Mouse (Mus musculus): ENCODE data around the gene Shprh. TPM values are rescaled to one million over a fixed set of nuclear protein-coding genes. Genes with fewer than 3 reads are reported as not detected.
"Not testable (repeated sequence)": the region's sequence is repeated elsewhere in the genome, so short reads cannot be mapped to it uniquely, and the experiment has no call there.

Gene Shprh
- polyA plus RNA-seq, 1 experiment from 2014 or later, result 3.9 TPM

DNA sequence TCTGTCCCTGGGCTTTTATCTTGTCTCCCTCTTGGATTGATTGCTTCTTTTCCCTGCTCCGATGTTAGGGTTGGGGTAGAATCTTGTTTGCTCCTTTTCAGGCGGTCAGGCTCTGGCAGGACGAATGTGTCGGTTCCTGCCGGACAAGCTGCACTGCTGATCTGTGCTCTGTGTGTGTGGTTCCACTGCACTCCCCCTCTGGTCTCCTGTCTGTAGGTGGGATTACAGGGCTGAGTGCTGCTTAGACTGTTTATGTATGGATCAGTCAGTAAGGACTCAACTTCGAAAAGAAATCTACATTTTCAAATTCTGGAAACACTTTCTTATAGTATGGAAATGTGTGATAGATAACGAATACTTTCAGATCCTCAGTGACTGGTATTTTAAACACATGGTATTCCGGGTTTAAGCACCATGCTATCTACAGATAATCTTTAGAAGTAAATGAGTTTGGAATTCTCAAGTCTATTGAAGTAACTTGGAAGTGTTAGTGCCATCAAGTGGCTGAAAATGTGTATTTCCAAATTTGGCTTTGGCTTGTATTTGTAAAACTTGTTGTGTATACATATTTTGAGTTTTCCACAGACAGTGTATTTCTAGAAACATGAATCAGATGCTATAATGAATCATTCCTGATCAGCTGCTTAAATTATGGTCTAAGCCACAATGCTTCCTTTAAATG, 26.7 kb downstream of the Shprh start:
- Histone ChIP-seq H3K27me3 (no peaks in the 10 kb centered on the region), H3K27ac (no peak overlapping the region), H3K4me3 (replicated peaks) (no peak overlapping the region), H3K9me3 (replicated peaks) (no peaks in the 10 kb centered on the region), H3K36me3 (peaks cover 61% of the 10 kb centered on the region), H3K4me2 (no peak overlapping the region), H3K4me1 (replicated peaks) (no peaks in the 10 kb centered on the region), H3K9ac (no peak overlapping the region)
- WGBS (ENCODE audit: insufficient replicate concordance), result 82% methylated on average over 8 of the region's 8 CpGs
- DNase-seq, result no peak
- no peak for ATAC-seq (ENCODE audit: low read depth)

DNA sequence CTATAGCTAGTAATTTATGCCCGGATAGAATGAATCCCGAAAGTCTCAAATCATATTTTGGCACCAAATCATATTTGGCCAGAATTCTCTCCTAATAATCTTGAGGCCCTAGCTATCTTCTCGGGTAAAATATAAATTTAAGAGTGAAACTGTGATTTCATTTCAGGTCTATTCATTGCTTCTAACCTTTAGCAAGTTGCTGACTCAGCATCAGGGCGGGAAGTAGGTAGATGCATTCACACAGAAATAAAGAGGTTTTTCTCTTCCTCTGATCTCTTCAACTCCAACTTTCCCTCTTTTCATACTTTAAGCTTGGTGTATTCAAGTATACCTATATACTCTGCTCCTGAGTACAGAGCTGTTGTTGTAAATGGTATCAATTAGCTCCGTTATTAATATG, 30.9 kb downstream of the Shprh start:
- H3K4me1 ChIP-seq (replicated peaks), result no peaks in the 10 kb centered on the region
- H3K36me3 ChIP-seq, result peaks cover 62% of the 10 kb centered on the region

DNA sequence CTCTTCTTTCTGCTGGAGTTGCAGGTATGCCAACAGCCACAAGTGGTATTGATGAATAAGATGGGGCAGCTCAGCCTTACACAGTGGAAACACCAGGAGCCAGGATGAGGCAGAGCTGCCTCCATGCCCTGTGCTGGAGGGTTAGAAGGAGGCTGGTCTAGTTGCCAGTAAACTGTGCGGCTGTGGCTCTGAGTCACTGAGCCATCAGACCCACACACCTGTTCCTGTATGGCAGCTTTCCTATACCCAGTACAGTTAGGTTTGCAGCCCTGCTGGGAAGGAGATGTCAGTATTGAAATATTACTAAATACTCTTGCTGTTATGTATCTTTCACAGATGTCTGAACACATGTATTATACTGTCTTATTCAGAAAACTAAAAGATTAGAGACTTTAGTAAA, 48.1 kb downstream of the Shprh start:
- no peak for ATAC-seq (ENCODE audit: low read depth)

More for the DNA sequence above, 30.9 kb downstream of the Shprh start:
- no peak overlapping the region for H3K4me3 ChIP-seq (replicated peaks)
- H3K27ac ChIP-seq, result no peak overlapping the region
- no peak overlapping the region for H3K4me2 ChIP-seq
- no peak overlapping the region for H3K9ac ChIP-seq
- DNase-seq (no peak), ATAC-seq (ENCODE audit: low read depth) (no peak)
- H3K27me3 ChIP-seq, result no peaks in the 10 kb centered on the region
- H3K9me3 ChIP-seq (replicated peaks), result no peaks in the 10 kb centered on the region
- 83% methylated on average over 5 of the region's 5 CpGs for WGBS (ENCODE audit: insufficient replicate concordance)

DNA sequence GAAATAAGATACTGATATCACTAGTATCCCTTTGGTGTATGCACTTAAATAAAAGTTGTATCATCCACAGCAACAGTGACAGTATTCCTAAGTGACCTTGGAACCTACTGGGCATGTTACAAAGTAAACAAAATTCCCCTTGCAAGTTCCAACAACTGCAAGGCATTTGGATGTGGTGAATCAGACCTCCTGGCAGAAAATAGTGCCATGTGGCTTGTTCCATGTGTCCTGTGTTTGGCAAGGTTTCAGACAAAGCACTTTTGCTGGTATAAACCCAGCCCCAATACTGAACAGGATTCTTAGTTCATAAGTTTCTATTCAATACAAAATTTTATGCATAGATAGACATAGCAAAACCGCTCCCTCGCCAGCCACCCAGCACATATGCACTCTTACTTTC, 49.1 kb downstream of the Shprh start:
- Histone ChIP-seq H3K36me3 (peaks cover 52% of the 10 kb centered on the region), H3K4me1 (replicated peaks) (no peaks in the 10 kb centered on the region; the same call in 1 of the 2 replicates), H3K27me3 (no peaks in the 10 kb centered on the region), H3K9me3 (replicated peaks) (no peaks in the 10 kb centered on the region), H3K9ac (no peak overlapping the region), H3K4me3 (replicated peaks) (no peak overlapping the region), H3K27ac (no peak overlapping the region), H3K4me2 (no peak overlapping the region)
- DNase-seq (no peak), ATAC-seq (ENCODE audit: low read depth) (no peak)
- WGBS (ENCODE audit: insufficient replicate concordance), result 91% methylated on average over 2 of the region's 2 CpGs

More for the DNA sequence above, 48.1 kb downstream of the Shprh start:
- no peak overlapping the region for H3K4me3 ChIP-seq (replicated peaks)
- no peaks in the 10 kb centered on the region for H3K27me3 ChIP-seq
- H3K36me3 ChIP-seq, result peaks cover 46% of the 10 kb centered on the region
- 78% methylated on average over 1 of the region's 1 CpGs for WGBS (ENCODE audit: insufficient replicate concordance)
- DNase-seq, result no peak
- H3K27ac ChIP-seq, result no peak overlapping the region
- H3K9ac ChIP-seq, result no peak overlapping the region
- H3K9me3 ChIP-seq (replicated peaks), result no peaks in the 10 kb centered on the region
- H3K4me1 ChIP-seq (replicated peaks), result no peaks in the 10 kb centered on the region; the same call in 1 of the 2 replicates
- no peak overlapping the region for H3K4me2 ChIP-seq

DNA sequence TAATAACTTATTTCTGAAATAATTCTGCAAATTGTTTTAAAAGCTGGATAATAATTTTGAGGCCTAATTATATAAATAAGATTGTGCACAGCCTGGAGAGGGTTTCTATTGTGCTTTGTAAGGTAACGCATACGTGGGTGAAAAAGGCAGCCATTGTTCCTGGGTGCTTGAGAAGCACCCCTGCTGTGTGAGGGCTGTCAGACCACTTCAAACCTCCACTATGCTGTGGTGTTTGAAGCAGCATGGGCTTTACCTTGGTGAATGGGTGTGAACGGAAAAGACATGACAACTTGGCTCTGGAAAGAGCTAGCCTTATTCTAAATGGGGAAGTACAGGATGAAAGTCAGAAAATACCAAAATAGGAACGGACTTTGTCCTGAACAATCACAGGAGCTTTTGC, 50.8 kb downstream of the Shprh start:
- Histone ChIP-seq H3K9me3 (replicated peaks) (no peaks in the 10 kb centered on the region), H3K4me1 (replicated peaks) (no peaks in the 10 kb centered on the region; the same call in 1 of the 2 replicates), H3K27me3 (no peaks in the 10 kb centered on the region), H3K4me2 (no peak overlapping the region), H3K4me3 (replicated peaks) (no peak overlapping the region), H3K27ac (no peak overlapping the region), H3K36me3 (peaks cover 42% of the 10 kb centered on the region), H3K9ac (no peak overlapping the region)
- WGBS (ENCODE audit: insufficient replicate concordance), result 76% methylated on average over 4 of the region's 4 CpGs
- DNase-seq, result no peak
- no peak for ATAC-seq (ENCODE audit: low read depth)

DNA sequence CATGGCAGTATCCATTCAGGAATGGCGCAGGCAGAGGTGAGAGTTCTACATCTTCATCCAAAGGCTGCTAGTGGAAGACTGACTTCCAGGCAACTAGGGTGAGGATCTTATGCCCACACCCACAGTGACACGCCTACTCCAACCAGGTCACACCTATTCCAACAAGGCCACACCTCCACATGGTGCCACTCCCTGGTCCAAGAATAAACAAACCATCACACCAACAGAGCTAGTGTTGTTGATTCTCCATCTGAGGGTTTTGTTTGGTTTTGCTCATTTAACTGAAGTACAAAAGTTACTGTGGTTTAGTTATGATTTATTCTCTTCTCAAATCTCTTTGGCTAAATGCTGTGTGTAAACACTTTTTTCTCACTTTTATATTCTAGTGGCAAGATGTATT, 56.7 kb downstream of the Shprh start:
- not testable (repeated sequence) for H3K9ac ChIP-seq; H3K4me1 ChIP-seq (replicated peaks); H3K4me2 ChIP-seq; H3K9me3 ChIP-seq (replicated peaks); H3K4me3 ChIP-seq (replicated peaks); H3K27me3 ChIP-seq; H3K27ac ChIP-seq; DNase-seq
- ATAC-seq (ENCODE audit: low read depth), result peak; percentile 76
- WGBS (ENCODE audit: insufficient replicate concordance), result 80% methylated on average over 2 of the region's 2 CpGs
- H3K36me3 ChIP-seq, result peaks cover 43% of the 10 kb centered on the region

DNA sequence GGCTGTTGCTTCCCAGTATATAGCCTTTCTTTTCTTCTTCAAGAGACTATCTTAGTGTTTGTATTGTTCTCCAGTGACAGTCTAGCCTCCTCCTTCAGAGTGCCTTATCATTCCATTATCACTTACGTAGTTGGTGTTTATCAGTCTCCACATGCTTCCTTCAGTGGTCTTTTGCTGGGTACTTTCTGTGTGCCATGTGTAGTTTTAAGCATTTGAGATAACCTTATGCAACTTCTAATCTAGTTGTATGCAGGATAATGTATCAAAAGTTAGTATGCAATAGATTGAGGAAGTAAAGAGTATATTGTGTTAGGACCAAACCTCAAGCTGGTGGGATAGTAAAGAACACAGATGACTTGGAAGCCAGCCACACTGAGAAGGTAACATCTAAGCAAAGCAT, 59.4 kb downstream of the Shprh start:
- Histone ChIP-seq H3K27me3 (no peaks in the 10 kb centered on the region), H3K4me2 (no peak overlapping the region), H3K4me3 (replicated peaks) (no peak overlapping the region), H3K9me3 (replicated peaks) (no peaks in the 10 kb centered on the region), H3K9ac (no peak overlapping the region), H3K4me1 (replicated peaks) (no peaks in the 10 kb centered on the region), H3K36me3 (peaks cover 40% of the 10 kb centered on the region), H3K27ac (no peak overlapping the region)
- WGBS (ENCODE audit: insufficient replicate concordance), result 16% methylated on average over 1 of the region's 1 CpGs
- ATAC-seq (ENCODE audit: low read depth) (peak; percentile 65; the same call in 1 of the 2 replicates), DNase-seq (no peak)

DNA sequence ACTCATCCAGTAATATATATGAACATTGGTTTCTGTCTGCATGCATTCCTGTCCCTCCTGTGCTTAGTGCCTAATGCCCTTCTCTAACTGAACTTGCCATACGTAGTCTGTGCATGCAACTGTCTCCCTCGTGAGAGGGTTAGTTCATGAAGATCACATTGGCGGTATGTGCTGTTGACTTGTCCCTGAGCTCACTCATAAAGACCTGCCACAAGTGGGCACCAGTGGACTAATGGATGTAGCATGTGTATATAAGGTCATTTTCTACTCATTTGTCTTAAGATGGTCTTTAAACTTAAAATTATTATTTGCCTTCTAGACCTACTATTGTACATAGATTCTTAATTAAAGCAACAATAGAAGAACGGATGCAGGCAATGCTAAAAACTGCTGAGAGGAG, 62.8 kb downstream of the Shprh start:
- no peaks in the 10 kb centered on the region for H3K27me3 ChIP-seq
- no peak overlapping the region for H3K4me2 ChIP-seq
- H3K4me1 ChIP-seq (replicated peaks), result no peaks in the 10 kb centered on the region
- DNase-seq (no peak), ATAC-seq (ENCODE audit: low read depth) (no peak)
- H3K4me3 ChIP-seq (replicated peaks), result no peak overlapping the region
- no peaks in the 10 kb centered on the region for H3K9me3 ChIP-seq (replicated peaks)
- no peak overlapping the region for H3K27ac ChIP-seq
- 79% methylated on average over 4 of the region's 4 CpGs for WGBS (ENCODE audit: insufficient replicate concordance)
- no peak overlapping the region for H3K9ac ChIP-seq
- H3K36me3 ChIP-seq, result peaks cover 38% of the 10 kb centered on the region

DNA sequence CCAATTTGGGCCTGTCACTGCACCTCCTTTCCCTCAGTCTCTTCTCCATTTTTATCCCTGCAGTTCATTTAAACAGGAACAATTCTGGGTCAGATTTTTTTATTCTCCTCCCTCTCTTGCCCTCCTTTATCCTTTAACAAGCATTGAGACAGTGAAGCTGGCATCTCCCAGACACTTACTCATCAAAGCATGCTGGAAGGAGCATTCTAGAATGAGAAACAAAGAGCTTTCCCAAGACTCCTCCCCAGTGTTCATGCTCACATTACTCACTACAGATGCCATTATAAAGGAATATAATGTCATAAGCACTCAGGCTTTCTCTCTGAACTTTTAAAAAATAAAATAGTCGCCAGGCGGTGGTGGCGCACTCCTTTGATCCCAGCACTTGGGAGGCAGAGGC, 77.2 kb downstream of the Shprh start:
- H3K4me2 ChIP-seq, result no peak overlapping the region
- ATAC-seq (ENCODE audit: low read depth), result no peak
- no peaks in the 10 kb centered on the region for H3K27me3 ChIP-seq
- H3K9me3 ChIP-seq (replicated peaks), result no peaks in the 10 kb centered on the region
- H3K27ac ChIP-seq, result no peak overlapping the region
- 76% methylated on average over 3 of the region's 3 CpGs for WGBS (ENCODE audit: insufficient replicate concordance)
- no peak overlapping the region for H3K4me3 ChIP-seq (replicated peaks)
- 0 out of 2 replicates have a peak, but pooled peaks cover 3% of the 10 kb centered on the region for H3K4me1 ChIP-seq (replicated peaks)
- no peaks in the 10 kb centered on the region for H3K36me3 ChIP-seq
- no peak for DNase-seq
- no peak overlapping the region for H3K9ac ChIP-seq

DNA sequence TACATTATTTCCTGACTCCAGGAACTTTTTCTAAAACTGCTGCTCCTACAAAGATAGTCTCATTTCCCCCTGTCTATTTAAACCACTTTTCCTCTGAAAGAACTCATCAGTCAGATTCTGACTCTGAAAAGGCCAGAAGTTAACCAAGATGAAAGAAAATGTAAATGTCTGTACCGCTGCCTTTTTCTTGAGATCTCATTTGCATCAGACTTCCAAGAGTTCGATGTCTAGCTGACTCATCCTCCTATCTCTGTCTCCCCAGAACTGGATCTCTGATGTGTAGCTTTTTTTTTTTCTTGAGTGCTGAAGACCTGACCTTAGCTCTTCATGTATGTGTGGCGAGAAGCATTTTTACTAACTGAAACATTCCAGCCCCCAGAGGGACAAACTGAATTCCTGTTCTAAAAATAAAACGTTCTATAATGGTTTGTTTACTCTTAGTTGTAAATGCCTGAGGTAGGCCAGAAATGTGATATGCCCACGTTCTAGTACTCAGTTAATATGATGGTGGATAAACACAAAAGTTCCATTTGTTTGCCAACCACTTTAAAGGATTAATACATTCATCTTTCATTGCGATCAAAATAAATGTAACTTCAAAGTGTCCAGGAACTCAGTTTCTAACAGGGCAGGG, 80.4 kb downstream of the Shprh start:
- no peak for DNase-seq
- no peak overlapping the region for H3K27ac ChIP-seq
- H3K4me1 ChIP-seq (replicated peaks), result 0 out of 2 replicates have a peak, but pooled peaks cover 3% of the 10 kb centered on the region
- ATAC-seq (ENCODE audit: low read depth), result no peak
- no peaks in the 10 kb centered on the region for H3K36me3 ChIP-seq
- no peak overlapping the region for H3K9ac ChIP-seq
- H3K4me3 ChIP-seq (replicated peaks), result no peak overlapping the region
- H3K9me3 ChIP-seq (replicated peaks), result no peaks in the 10 kb centered on the region
- H3K27me3 ChIP-seq, result no peaks in the 10 kb centered on the region
- H3K4me2 ChIP-seq, result no peak overlapping the region
- 42% methylated on average over 6 of the region's 6 CpGs for WGBS (ENCODE audit: insufficient replicate concordance)

DNA sequence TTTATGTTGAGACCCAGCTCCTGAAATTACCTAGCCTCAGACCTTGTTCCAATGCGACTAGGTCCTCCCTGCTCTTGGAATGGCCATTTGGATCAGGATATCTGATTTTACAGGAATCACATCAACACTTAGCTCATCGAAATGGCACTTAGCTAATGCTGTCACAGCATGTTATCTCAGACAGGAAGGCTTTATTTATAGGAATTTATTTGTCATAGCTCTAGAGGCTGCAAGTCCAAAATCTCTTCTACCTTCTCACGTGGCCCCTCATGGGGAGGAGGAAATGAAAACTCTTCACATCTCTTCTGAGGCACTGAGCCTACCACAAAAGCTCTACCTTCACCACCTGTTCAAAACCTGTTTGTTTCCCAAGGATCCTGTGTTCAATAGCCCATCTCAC, 84.0 kb downstream of the Shprh start:
- 36% methylated on average over 3 of the region's 3 CpGs for WGBS (ENCODE audit: insufficient replicate concordance)
- H3K4me2 ChIP-seq, result no peak overlapping the region
- H3K4me1 ChIP-seq (replicated peaks), result 0 out of 2 replicates have a peak, but pooled peaks cover 3% of the 10 kb centered on the region
- H3K9ac ChIP-seq, result no peak overlapping the region
- H3K36me3 ChIP-seq, result no peaks in the 10 kb centered on the region
- H3K27me3 ChIP-seq, result no peaks in the 10 kb centered on the region
- no peak overlapping the region for H3K27ac ChIP-seq
- no peak for ATAC-seq (ENCODE audit: low read depth)
- H3K9me3 ChIP-seq (replicated peaks), result no peaks in the 10 kb centered on the region
- DNase-seq, result no peak
- H3K4me3 ChIP-seq (replicated peaks), result no peak overlapping the region

DNA sequence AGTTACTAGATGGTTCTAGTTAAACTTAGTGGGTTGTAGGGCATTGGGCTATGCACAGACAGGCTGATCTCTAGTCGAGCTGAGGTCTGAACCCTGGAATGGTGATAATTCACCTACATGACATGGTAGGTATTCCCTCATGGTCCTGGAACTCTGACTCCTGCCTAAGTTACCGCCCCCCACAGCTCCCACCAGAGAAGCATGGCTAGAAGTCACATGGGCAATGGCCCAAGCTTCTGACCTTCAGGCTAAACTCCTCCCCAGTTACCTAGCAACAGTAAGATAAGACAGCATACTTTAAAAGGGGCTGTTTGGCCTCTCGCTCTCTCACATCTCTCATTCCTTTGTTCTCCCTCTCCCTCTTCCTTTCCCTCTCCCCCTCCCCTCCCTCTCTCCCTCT, 93.8 kb downstream of the Shprh start:
- WGBS (ENCODE audit: insufficient replicate concordance), result 52% methylated on average over 3 of the region's 3 CpGs
- not testable (repeated sequence) for H3K36me3 ChIP-seq; H3K9ac ChIP-seq; H3K4me1 ChIP-seq (replicated peaks); H3K27me3 ChIP-seq; H3K4me2 ChIP-seq; H3K9me3 ChIP-seq (replicated peaks); ATAC-seq (ENCODE audit: low read depth); H3K4me3 ChIP-seq (replicated peaks); DNase-seq; H3K27ac ChIP-seq

Measured in liver, embryonic 13.5 days (tissue).